Mouse (Mus musculus) left cerebral cortex, adult 18-20 months (tissue): ENCODE results near the gene Setd1b. TPM values are rescaled to one million over a fixed set of nuclear protein-coding genes. Genes with fewer than 3 reads are reported as not detected.
"Not testable (repeated sequence)": the region's sequence is repeated elsewhere in the genome, so short reads cannot be mapped to it uniquely, and the experiment has no call there.

ENCODE experiments used
- DNase-seq, 2 experiments: peaks; one replicate each; pipeline ENCODE4 v3.0.0; 2021 to 2022; ENCODE audit warnings: low spot score in 2 of 2, mixed read lengths in 1 of 2
- total RNA-seq, 2 experiments: library from RNA; stranded (reverse); gene quantifications; 2 replicates each; pipeline ENCODE4 v1.2.3; 2021

Setd1b gene
- total RNA-seq, 2 experiments from 2014 or later: 34.0 to 34.5 TPM

DNA sequence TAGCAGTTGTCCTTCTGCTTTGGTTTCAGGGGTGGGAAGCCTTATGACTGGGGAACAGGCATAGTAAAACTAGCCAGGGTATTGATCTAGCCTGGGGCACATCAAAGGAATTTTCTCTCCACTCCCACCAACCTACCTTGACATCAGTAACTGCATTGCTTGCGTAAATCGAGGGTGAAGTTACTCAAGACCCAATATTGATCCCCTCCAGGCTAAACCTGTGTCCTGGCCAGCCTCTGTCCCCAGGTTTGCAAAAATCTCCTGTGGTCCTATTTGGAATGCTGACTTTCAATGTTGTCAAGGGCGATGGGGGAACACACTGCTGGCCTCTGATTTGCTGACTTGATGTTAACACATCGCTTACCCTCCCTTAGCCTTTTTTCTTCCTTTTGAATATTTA lies 54.8 kb downstream of the Setd1b start:
- DNase-seq: no peak

DNA sequence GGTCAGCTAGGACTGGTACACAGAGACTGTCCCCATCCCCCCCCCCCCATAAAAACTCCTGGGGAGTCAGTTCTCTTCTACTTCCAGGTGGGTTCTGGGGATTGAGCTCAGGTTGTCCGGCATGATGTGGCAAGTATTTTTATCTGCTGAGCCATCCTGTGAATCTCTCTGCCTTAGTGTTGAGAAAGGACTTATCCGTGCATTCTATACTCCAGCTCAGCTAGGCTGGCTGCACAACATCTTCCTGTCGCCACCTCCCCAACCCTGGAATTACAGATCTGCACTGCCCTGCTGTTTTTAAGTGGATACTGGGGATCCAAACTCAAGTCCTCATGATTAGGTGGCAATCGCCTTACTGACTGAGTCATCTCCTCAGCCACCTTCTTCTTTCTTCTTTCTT lies 56.5 kb downstream of the Setd1b start:
- DNase-seq: no peak

DNA sequence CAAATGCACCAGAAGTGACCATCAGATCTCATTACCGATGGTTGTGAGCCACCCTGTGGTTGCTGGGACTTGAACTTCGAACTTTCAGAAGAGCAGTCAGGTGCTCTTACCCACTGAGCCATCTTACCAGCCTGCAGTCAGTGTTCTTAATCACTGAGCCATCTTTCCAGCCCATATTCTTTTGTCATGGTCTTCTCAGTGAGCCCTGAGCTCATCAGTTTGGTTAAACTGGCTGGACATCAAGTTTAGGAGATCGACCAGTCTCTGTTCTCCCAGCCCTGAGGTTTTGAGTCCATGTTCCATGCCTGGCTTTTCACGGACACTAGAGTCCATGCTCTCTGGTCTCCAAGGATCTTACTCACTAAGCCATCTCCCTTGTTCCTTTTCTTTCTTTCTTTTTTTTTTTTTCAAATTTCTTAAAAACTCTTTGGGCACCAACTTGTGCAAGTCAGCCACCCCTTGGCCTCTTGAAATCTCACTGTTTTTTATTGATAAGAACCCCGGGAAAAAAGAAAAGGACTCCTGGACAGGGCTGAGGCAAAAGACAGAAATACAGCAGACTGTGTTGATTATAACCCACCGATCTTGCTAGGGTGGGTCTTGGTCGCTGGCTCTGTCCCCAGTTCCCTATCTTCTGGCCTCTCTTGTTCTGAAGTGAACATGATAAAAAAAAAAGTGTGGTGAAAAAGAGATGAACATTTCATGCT lies 59.0 kb downstream of the Setd1b start:
- DNase-seq: not testable (repeated sequence)

DNA sequence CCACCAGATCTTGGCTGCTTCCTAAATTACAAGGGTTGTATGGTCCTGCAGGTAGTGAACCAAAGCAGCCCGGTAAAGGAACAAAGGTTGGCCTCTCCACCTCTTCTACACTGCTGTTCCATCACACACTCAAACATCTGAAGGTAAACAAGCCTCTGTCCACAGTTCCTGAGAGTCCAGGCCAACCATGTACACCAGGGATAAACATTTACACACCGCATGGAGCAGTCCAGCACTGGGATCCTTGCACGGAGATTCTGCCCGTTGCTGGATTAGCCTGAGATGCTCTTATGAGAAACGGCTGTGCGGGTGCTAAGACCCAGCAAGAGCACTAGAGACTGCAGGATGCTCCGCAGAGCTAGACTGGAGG lies 59.5 kb downstream of the Setd1b start:
- DNase-seq: no peak

DNA sequence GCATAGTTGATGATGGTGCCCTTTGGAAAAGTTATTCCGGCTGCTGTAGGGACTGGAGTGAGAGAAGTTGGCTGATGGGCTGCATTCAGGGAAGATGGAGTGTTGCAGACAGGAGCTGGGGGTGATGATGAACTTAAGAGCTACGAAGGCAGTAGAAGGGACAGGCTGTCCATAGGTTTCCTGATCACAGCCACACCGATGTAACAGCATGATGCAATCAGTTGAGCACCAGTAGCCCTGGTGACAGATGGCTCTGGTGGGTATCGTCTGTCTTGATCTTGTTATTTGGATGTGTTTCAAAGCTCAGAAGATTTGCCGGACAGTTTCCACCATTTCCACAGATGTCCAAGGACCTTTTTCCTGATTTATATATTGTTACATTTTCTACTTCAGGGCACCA lies 60.0 kb downstream of the Setd1b start:
- DNase-seq: no peak

DNA sequence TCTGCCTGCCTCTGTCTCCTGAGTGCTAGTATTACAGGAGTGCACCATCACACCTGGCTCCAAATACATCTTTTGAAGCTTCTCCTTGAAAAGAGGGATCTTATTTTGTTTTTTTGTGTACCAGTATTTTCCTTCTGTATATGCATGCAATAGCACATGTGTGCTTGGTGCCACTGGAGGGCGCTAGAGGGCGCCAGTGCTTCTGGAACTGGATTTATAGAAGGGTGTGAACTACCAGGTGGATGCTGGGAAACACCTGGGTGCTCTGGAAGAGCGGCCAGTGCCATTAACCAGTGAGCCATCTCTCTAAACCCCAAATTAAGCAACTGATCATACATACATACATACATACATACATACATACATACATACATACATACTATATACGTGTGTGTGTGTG lies 60.8 kb downstream of the Setd1b start:
- DNase-seq: not testable (repeated sequence)

DNA sequence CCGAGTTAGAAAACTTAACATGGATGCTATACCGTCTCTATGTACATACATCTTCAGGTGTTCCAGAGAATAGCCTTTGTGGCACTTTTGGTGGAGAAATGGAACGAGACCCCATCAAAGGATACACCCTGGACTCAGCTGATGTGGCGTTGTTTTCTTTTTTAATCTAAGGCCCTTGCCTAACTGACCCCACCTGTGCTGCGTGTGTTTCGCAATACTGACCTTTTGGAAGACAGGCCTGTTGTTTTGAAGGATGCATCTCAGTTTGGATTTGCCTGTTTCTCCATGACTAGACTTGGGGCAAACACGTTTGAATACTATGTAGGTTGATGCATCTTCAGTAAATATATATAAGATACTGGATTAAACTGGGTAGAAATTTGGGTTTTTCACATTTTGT lies 61.6 kb downstream of the Setd1b start:
- DNase-seq: not testable (repeated sequence)

Other genes with a start within 250 kb of the Setd1b start
- 10 to 100 TPM; 24.2 to 25.5 TPM for gene Kdm2b, start 152.4 kb upstream of the Setd1b start, total RNA-seq
- gene Orai1, start 127.1 kb upstream of the Setd1b start, total RNA-seq: 1 to 10 TPM; 8.8 to 10.0 TPM
- gene Morn3, start 95.2 kb upstream of the Setd1b start, total RNA-seq: under 1 TPM in 1 of 2 experiments, not detected in 1; 0.40 TPM
- 10 to 100 TPM; 13.2 to 13.8 TPM for gene Tmem120b, start 73.8 kb upstream of the Setd1b start, total RNA-seq
- gene Rhof, start 9.5 kb upstream of the Setd1b start, total RNA-seq: 10 to 100 TPM; 50.5 to 51.0 TPM
- 10 to 100 TPM; 23.1 to 28.3 TPM for gene Psmd9, start 27.2 kb downstream of the Setd1b start, total RNA-seq
- under 1 TPM in 1 of 2 experiments, not detected in 1; 0.37 TPM for gene Hpd, start 40.5 kb downstream of the Setd1b start, total RNA-seq
- gene Wdr66, start 109.9 kb downstream of the Setd1b start, total RNA-seq: 1 to 10 TPM; 3.8 to 4.2 TPM
- 10 to 100 TPM; 66.3 to 70.1 TPM for gene Bcl7a, start 201.6 kb downstream of the Setd1b start, total RNA-seq